ENCODE assay signal across 18 mouse cellular contexts in the genomic region with DNA sequence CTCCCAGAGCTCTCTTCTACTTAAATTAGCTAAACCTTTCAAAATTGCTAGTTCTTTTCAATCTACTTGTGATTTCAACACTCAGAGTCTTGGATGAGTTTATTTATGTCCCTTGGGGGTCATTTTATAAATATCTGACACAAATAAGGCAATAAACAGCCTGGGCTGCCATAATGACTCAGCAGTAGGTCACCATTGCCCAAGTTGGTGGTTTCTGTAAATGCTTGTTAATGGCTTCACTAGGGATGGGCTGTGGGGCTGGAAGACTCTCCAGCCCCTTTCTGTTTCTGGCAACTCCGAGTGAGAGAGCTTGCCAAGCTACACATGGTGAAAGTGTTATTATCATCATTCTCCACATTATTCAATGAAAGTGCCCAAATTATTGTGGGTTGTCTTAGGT. TPM values are rescaled to one million over a fixed set of nuclear protein-coding genes. Genes with fewer than 3 reads are reported as not detected.
A peak's percentile ranks its signal among the peaks of the same experiment; 100 is the strongest.
DNase-seq lines count a peak whose midpoint lies in the region; ATAC-seq and TF ChIP-seq lines count a peak whose summit lies in the region.
"Had no signal": no experiment of that assay in that cellular context is flagged by ENCODE, and none has a peak within 500 bp of the region (broad histone marks: within the 10 kb centered on the region; RNA-seq: fewer than 3 reads in every experiment).

No protein-coding gene starts in this region.

- H3K79me2 ChIP-seq in C2C12 (ENCODE audit: control insufficient read depth, insufficient read depth) = no peaks in the 10 kb centered on the region

- H3K4me3 ChIP-seq in C2C12 (ENCODE audit: insufficient read depth, poor library complexity, severe bottlenecking) = no peak overlapping the region
- H3K4me3 ChIP-seq: forebrain, embryonic 12.5 days; limb, embryonic 13.5 days; liver, embryonic 13.5 days; neural tube, embryonic 13.5 days; stomach, embryonic 15.5 days had no signal

- H3K36me3 ChIP-seq in C2C12 (ENCODE audit: control insufficient read depth, insufficient read depth) = no peaks in the 10 kb centered on the region
- H3K36me3 ChIP-seq: forebrain, embryonic 12.5 days; limb, embryonic 13.5 days; liver, embryonic 13.5 days; neural tube, embryonic 13.5 days; stomach, embryonic 15.5 days had no signal

- TF ChIP-seq CTCF in C2C12 (IDR thresholded peaks at IDR 0.05; ENCODE audit: control insufficient read depth, insufficient read depth, insufficient read length) = no peak

- H3K27me3 ChIP-seq in C2C12 (ENCODE audit: control insufficient read depth, insufficient read depth, insufficient read length) = no peaks in the 10 kb centered on the region
- H3K27me3 ChIP-seq: CH12.LX; forebrain, embryonic 12.5 days; limb, embryonic 13.5 days; liver, embryonic 13.5 days; neural tube, embryonic 13.5 days; stomach, embryonic 15.5 days had no signal

- ATAC-seq in activated CD4-positive, CD25-positive, alpha-beta regulatory T cell, adult 4 months = no peak

- peak; percentile 15 for DNase-seq in gastrocnemius, adult 18-20 months (ENCODE audit: low spot score)
- no peak for DNase-seq in gastrocnemius, postnatal 10 days
- DNase-seq in adipocyte (ENCODE audit: low spot score) = peak; percentile 86
- DNase-seq in skeletal muscle tissue, adult 2 months (ENCODE audit: low read depth, low spot score) = peak; percentile 44
- DNase-seq in embryo, embryonic 10.5 days (ENCODE audit: low spot score) = no peak
- DNase-seq: cerebellum, postnatal 25 days; kidney, adult 11 months; liver, embryonic 13.5 days; lung, embryonic 14.5 days; right cerebral cortex, postnatal 14 days; thymus, adult 2 months had no signal

- H3ac ChIP-seq in C2C12 (ENCODE audit: control insufficient read depth, insufficient read length, low read depth) = no peak overlapping the region

- H3K79me3 ChIP-seq in C2C12 (ENCODE audit: low read depth) = no peaks in the 10 kb centered on the region

TF ChIP-seq in C2C12, 6 proteins besides CTCF, POLR2A, EP300 and RAD21:
- peak; percentile 42 for TF ChIP-seq MAX (IDR thresholded peaks at IDR 0.05)
- no peak for TF ChIP-seq USF1 (IDR thresholded peaks at IDR 0.05; ENCODE audit: low read depth)
- TF ChIP-seq MYOG (IDR thresholded peaks at IDR 0.05; ENCODE audit: control insufficient read depth, extremely low read depth, insufficient read length) = no peak
- TF ChIP-seq FOSL1 (IDR thresholded peaks at IDR 0.05; ENCODE audit: insufficient read depth, low read length, poor library complexity, severe bottlenecking) = peak; percentile 94
- TF ChIP-seq CEBPB (IDR thresholded peaks at IDR 0.05; ENCODE audit: low read depth) = peak; percentile 95
- TF ChIP-seq MYOD1 (IDR thresholded peaks at IDR 0.05; ENCODE audit: control insufficient read depth, insufficient read length, low read depth) = peak; percentile 2

RNA-seq across cellular contexts. Expression of a gene that starts 20.2 kb away (rescaled TPM):
- total RNA-seq in gastrocnemius, adult 18-20 months (2021) = 10 to 100 TPM; 10.2 to 13.1 TPM
- total RNA-seq in gastrocnemius, postnatal 10 days (2021) = 10 to 100 TPM; 10.3 to 10.9 TPM
- polyA plus RNA-seq in C2C12 (2012; fragmentation: generic; extraction: Trizol) = 10.9 TPM
- polyA plus RNA-seq in activated CD4-positive, CD25-positive, alpha-beta regulatory T cell, adult 4 months (2017; shearing (Covaris generic)) = under 1 TPM; 0.17 to 0.23 TPM

Comparison
In these comparisons a context has a peak if more than half of its experiments do, and no peak if none do; other contexts are left out.
1. DNase-seq: peak in gastrocnemius, adult 18-20 months (single experiment), adipocyte (single experiment) and skeletal muscle tissue, adult 2 months (single experiment); none in gastrocnemius, postnatal 10 days (single experiment) and embryo, embryonic 10.5 days (single experiment).